Mouse (Mus musculus): ENCODE data around the gene Bpnt1.
"Not testable (repeated sequence)": the region's sequence is repeated elsewhere in the genome, so short reads cannot be mapped to it uniquely, and the experiment has no call there.

The Bpnt1 gene

DNA sequence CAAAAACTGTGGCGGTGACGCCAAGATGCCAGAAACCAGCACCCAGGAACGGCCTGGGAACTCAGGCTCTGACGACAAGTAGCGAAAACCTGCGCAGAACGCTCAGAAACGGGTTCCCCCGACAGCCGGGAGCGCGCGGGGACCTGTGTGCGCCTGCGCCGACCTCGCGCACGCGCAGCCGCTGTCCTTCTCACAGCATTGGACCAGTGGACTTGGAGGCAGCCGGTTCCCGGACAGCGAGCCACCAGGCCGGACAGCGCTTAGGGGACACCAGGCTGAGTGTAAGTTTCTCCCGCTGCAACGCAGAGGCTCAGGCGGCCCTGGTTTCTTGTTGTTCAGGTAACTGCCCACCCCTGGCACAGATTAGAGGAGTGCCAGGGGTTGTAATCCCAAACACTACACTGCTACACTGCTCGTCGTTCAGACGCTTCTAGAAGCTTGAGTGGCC is at the start of gene Bpnt1:
Gene Bpnt1 (plus strand): TSS at position 167 of the 448 bp plus-strand sequence.
- peak; percentile 90 for DNase-seq

- DNase-seq: no peak
These were observed 49.1 kb upstream of the Bpnt1 start for GRCm38 (mm10) chr1:185282846-185283245.

DNA sequence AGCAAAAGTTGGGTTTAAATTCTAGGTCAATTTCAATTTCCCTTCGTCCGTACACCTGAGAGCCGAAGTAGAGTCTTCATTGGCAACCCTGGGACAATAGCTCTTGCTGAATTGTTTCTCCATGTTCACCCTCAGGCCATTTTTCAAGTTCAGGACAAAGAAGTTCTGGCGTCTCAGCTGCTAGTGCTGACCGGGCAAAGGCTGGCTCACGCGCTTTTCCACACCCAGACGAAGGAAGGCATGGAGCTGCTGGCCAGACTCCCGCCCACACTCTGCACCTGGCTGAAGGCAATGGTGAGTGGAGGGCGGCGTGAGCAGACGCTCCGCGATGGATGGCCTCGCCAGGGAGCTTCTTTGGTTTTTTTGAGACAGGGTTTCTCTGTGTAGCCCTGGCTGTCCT is 48.7 kb upstream of the Bpnt1 start:
- DNase-seq: no peak

GRCm38 (mm10) chr1:185284740-185285139 is 47.2 kb upstream of the Bpnt1 start:
- peak; percentile 83 for DNase-seq

DNA sequence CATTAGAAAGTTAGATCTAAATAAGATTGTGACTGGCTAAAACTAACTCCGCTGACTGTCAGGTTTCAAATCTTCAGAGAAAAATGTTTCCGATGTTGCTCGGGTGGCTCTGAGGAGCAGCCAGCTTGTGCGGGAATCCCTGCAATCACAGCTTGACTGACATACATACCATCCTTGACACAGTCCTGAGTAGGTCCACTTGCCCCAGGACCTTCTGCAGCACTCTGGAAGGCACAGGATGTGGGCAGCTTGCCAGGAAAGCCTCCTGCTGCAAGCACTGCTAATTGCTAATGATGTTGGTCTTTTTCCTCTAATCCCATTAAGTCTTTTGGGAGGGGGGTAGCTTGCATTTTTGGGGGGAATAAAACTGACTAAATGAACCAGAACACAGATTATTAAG is 46.8 kb upstream of the Bpnt1 start:
- peak; percentile 65 for DNase-seq

DNA sequence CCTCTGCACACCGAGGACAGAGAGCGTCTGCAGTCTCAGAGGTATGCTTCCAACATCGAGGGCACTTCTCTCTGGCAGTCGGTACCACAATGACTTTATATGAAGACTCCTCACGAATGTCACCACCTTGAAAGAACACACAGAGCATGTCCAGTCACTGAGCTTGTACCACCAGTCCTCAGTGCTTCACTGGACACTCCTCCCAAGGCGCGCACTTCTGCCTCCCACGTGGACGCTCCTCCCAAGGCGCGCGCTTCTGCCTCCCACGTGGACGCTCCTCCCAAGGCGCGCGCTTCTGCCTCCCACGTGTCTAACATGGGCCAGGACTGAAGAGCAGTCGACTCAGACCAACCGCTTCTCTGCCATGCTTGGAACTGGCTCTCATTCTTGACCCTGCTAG is 44.9 kb upstream of the Bpnt1 start:
- DNase-seq: no peak

GRCm38 (mm10) chr1:185289231-185289630 is 42.7 kb upstream of the Bpnt1 start:
- DNase-seq: no peak

GRCm38 (mm10) chr1:185291336-185291735 is 40.6 kb upstream of the Bpnt1 start:
- no peak for DNase-seq

- no peak for DNase-seq
These were observed 39.1 kb upstream of the Bpnt1 start for GRCm38 (mm10) chr1:185292646-185293360.

- DNase-seq: no peak
These were observed 35.1 kb upstream of the Bpnt1 start for GRCm38 (mm10) chr1:185296850-185297249.

GRCm38 (mm10) chr1:185298496-185298895 is 33.5 kb upstream of the Bpnt1 start:
- no peak for DNase-seq

- no peak for DNase-seq
These were observed 29.1 kb upstream of the Bpnt1 start for GRCm38 (mm10) chr1:185302816-185303215.

GRCm38 (mm10) chr1:185306836-185307235 is 25.1 kb upstream of the Bpnt1 start:
- no peak for DNase-seq

GRCm38 (mm10) chr1:185307645-185308044 is 24.3 kb upstream of the Bpnt1 start:
- no peak for DNase-seq

- no peak for DNase-seq
These were observed 23.6 kb upstream of the Bpnt1 start for GRCm38 (mm10) chr1:185308334-185308733.

DNA sequence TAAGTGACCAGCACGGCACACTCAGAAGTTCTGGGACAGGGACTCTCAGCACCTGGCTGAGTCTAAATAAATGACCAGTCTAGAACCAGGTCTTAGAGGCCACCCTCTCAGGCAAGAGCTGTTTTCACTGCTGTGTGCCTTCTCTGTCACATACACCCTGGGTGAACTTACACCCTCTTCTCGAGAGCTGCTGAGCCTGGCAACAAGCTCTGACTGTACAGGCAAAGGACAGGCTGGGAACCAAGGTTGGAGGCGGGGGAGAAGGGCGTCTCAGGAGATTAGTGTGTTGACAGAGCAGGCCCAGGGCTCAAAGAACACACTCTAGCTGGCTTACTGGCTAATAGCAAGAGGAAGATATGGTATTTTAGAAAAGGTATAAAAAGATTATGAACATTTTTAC is 23.0 kb upstream of the Bpnt1 start:
- no peak for DNase-seq

GRCm38 (mm10) chr1:185311949-185312348 is 20.0 kb upstream of the Bpnt1 start:
- DNase-seq: no peak

GRCm38 (mm10) chr1:185314546-185314945 is 17.4 kb upstream of the Bpnt1 start:
- DNase-seq: no peak

DNA sequence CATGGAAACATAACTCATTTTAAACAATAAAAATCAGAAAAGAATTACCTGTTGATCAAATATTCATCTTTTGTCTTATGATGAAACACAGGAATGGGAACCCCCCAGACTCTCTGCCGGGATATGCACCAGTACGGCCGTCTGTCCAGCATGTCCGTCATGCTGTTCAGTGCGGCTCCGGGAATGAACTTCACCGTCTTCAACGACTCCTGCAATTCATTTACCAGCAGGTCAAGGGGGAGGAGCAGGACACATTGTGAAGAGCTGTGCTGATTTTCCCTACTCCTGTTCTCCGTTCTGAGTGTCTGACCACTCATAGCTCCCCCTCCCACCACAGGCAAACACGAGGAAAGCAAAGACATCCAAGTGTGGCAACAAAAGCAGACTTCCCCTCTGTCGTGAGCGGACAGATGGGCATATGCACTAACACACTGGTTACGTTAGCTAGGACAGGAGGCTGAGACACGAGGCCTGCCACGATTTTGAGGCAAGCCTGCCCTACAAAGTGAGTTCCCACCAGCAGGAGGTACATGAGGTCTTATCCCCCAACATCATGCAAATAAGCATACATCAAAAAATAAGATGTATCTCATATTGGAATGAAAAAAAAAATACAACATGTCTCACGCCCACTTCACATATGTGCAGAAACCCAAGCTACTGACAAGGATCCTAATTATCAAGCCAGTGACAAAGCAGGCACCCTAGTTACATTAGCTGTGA is 15.9 kb upstream of the Bpnt1 start:
- no peak for DNase-seq

DNA sequence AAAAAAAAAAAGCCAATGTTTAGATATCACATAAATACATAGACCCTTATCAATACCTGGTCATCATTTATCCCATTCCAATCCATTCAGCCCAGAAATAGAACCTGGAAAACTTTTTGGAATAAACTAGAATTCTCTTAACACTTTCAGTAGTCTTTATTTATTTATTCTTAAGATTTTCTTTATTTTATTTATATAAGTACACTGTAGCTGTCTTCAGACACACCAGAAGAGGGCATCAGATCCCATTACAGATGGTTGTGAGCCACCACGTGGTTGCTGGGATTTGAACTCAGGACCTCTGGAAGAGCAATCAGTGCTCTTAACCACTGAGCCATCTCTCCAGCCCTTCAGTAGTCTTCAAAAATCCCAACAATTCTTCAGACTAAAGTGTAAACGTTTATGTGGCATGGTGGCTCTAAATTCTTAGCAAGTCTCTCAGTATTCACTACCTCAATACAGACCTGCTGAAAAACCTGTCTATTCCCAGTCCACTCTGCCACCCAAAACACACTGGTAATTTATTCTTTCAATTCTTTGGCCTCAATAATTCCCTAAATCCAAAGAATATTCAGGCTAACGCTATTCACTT is 4.1 kb upstream of the Bpnt1 start:
- DNase-seq: not testable (repeated sequence)

DNA sequence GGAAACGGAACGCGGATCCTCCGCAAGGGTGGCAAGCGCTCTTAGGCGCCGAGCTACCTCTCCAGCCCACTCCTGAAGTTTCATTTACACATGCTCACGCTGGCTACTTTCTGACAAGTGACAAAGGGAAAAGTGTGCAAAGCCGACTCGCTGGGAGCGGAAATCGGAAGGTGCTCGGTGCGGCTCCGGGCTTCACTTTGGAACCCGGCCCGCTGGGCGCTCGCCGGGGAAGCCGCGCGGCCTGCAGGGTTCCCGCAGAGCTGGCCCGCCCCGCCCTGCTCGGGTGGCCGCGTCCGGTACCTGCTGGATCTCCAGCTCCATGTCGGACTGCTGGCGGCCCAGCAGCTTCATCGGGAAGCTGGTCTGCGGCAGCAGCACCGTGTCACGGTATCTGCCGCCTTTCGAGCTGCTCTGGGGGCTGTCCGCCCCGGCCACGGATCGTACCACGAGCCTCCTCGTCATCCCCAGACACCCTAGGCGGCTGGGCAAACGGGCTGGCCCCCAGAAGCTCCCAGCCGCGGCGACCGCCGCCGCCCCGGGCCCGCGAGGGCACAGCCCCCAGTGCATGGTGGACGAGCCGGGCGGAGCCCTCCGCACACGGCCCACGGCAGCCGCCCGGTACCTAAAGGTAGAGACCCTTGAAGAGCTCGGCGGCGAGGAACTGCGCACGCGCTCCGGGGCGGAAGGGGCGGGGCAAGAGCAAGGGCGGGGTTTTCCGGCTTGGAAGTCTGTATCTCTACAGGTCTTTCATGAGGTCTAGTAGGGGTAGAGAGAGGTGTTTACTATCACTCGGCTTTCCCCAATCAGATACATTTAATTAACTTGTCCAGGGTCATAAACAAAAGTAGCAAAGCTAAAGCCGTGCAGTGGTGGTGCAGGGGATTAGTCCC is 3.0 kb upstream of the Bpnt1 start, which contains the start of gene Iars2:
Gene Iars2 (minus strand): TSS at position 676 of the 890 bp plus-strand sequence.
- peak; percentile 92 for DNase-seq

GRCm38 (mm10) chr1:185329851-185330250 is 2.1 kb upstream of the Bpnt1 start:
- DNase-seq: peak; percentile 29

DNA sequence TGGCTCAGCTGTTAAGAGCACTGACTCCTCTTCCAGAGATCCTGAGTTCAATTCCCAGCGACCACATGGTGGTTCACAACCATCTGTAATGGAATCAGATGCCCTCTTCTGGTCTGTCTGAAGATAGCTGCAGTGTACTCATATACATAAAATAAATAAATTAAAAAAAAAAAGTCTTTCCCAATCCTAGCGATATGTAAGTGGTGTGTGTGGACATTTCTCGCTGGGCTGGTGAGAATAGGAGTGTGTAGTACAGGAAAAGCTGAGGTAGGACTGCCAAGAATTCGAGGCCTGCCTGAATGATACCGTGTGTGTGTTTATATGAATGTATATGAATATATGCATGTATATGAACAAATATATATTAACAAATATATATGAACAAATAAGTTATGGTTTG is 585 bp upstream of the Bpnt1 start:
- DNase-seq: peak; percentile 40
